ENCODE assay signal across 8 mouse cellular contexts in the genomic region with DNA sequence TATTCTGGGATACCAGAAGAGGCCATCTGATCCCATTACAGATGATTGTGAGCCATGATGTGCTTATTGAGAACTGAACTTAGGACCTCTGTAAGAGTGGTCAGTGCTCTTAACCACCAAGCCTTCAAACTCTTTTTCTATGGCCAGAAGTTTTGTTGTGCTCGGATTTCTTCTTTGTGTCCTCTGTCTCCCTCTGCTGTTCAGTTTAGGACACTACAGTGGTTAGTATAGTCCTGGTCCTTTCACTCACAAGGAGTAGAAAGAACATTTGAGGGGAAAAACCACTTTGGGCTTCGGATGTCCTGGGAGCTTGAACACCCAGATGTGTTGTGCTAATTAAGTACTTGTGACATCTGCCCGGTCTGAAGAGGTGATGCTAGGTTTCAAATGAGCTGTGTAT.
DNase-seq lines count a peak whose midpoint lies in the region.

No protein-coding gene starts in this region.

- intact Hi-C loops in heart, postnatal 36 days (cut with DNase I): no loop called here
- intact Hi-C loops in gastrocnemius, postnatal 36 days (cut with DNase I): no loop called here

- peak; percentile 9 for DNase-seq in heart, postnatal 4 days
- no peak for DNase-seq in heart, postnatal 36 days
- DNase-seq in right cerebral cortex, adult 2 months (ENCODE audit: low spot score in 2 of 2): peak; percentile 31 to 64
- no peak for DNase-seq in right cerebral cortex, postnatal 4 days
- peak; percentile 10 for DNase-seq in hindlimb bud, embryonic 11.5 days (ENCODE audit: extremely low spot score, low read depth, low spot score)
- no peak for DNase-seq in thymus, postnatal 0 days (ENCODE audit: low spot score)
- DNase-seq in gastrocnemius, postnatal 36 days: no peak
- DNase-seq in testis, postnatal 14 days (ENCODE audit: low spot score): no peak

Comparison
In these comparisons a context has a peak if more than half of its experiments do, and no peak if none do; other contexts are left out.
1. DNase-seq: peak in heart, postnatal 4 days (single experiment), right cerebral cortex, adult 2 months (2 of 2) and hindlimb bud, embryonic 11.5 days (single experiment); none in heart, postnatal 36 days (0 of 2), right cerebral cortex, postnatal 4 days (single experiment), thymus, postnatal 0 days (single experiment), gastrocnemius, postnatal 36 days (0 of 2) and testis, postnatal 14 days (single experiment).